Mouse (Mus musculus) yolk sac, embryonic 10.5 days (tissue): ENCODE data around the gene Fbxo41.

ENCODE experiments used
- DNase-seq: peaks from one replicate; pipeline ENCODE4 v3.0.0-alpha.2; 2017; ENCODE audit warnings: low spot score

Fbxo41 gene

GRCm38 (mm10) chr6:85447351-85447750 lies 55.4 kb downstream of the Fbxo41 start:
- DNase-seq: no peak

GRCm38 (mm10) chr6:85445286-85445685 lies 57.5 kb downstream of the Fbxo41 start:
- no peak for DNase-seq

- DNase-seq: no peak
Observed at GRCm38 (mm10) chr6:85444266-85444965, 58.4 kb downstream of the Fbxo41 start.

- DNase-seq: peak; percentile 33
Observed at GRCm38 (mm10) chr6:85443488-85444233, 59.1 kb downstream of the Fbxo41 start.

- DNase-seq: no peak
Observed at GRCm38 (mm10) chr6:85441142-85441541, 61.7 kb downstream of the Fbxo41 start.

- no peak for DNase-seq
Observed at GRCm38 (mm10) chr6:85436631-85437030, 66.2 kb downstream of the Fbxo41 start.

- DNase-seq: no peak
Observed at GRCm38 (mm10) chr6:85436204-85436603, 66.6 kb downstream of the Fbxo41 start.

- no peak for DNase-seq
Observed at GRCm38 (mm10) chr6:85433865-85434264, 68.9 kb downstream of the Fbxo41 start.

- peak; percentile 94 for DNase-seq
Observed at GRCm38 (mm10) chr6:85431842-85432431, 70.9 kb downstream of the Fbxo41 start, which contains the start of gene Smyd5. TSS of gene Smyd5 (plus strand) at chr6:85431989.

- no peak for DNase-seq
Observed at GRCm38 (mm10) chr6:85431274-85431841, 71.4 kb downstream of the Fbxo41 start.

GRCm38 (mm10) chr6:85423836-85424379 lies 78.9 kb downstream of the Fbxo41 start, which contains the start of gene Noto:
TSS of gene Noto (plus strand) at chr6:85423886.
- DNase-seq: no peak
